Mouse (Mus musculus): Measurements from ENCODE around the gene Alk. TPM values are rescaled to one million over a fixed set of nuclear protein-coding genes. Genes with fewer than 3 reads are reported as not detected.

The Alk gene
- total RNA-seq, 4 experiments from 2014 or later = 0.05 to 0.09 TPM; not detected in 2

DNA sequence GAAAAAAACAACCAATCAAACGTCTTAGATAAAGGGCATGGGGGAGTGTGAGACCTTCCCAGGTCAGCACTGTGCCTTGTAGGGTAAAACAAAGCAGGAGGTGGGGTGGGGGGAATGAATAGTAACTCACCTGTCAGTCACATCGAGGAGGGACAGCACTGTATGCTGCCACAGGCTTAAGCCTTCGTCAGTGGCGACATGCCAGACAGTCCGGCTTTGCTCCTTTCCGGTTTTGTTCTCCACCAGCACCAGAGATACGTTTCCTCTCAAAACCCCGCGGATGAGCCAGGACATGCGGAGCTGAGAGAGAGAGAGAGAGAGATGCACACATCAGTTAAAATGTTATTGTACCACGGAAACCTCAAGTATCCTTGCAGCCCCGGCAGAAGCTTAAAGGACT is 637.1 kb downstream of the Alk start:
- no peak for DNase-seq

GRCm38 (mm10) chr17:71965733-71966606 is 638.5 kb downstream of the Alk start:
- peak; percentile 9 for DNase-seq

GRCm38 (mm10) chr17:71964610-71965009 is 639.8 kb downstream of the Alk start:
- no peak for DNase-seq

GRCm38 (mm10) chr17:71962746-71963145 is 641.7 kb downstream of the Alk start:
- no peak for DNase-seq

DNA sequence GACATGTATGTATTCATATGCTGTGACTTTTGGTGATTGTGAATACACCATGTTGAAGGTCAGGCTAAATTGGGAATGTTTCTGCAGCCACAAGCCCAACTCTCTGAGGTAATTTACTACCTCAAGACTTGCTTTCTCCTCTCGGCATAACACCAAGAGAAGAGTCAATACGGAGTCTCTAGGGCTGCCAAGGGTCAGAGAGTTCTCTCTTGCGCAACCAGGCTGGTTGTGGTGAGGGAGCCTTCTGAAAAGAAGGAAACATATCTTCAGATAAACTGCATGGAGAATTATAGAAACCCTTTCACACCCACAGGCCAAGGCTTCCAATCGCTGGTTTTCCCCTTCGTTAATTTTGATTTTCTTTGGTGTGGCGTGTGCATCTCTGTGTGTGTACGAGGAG is 649.4 kb downstream of the Alk start:
- DNase-seq = no peak

DNA sequence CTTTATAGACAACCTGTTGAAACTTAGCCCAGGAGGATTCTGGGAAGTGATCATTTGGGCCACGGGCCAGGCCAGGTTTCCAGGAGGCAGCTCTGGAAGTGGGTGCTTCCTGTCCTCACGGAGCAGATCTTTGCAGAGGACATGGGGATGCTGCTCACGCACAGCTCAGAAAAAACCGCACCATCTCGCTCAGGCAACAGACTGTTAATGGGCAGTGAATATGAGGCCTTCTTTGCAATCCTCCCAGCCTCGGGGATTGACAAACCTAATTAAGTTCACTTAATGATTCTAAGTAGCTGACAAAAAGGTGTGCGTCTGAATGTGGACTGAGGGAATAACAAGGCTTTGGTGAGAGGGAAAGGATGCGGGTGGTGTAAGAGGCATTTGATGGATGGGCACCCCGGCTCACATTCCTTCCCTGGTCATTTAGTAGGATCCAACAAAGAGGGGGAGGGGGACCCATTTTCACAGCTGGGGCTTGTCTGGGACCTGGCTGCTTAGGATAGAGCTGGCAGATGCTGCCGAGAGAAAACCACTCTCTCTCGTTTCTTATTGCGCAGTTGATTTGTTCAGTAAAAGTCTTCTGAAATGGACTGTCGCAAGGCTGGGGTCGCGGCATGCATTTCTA is 650.1 kb downstream of the Alk start:
- no peak for DNase-seq

GRCm38 (mm10) chr17:71950968-71951367 is 653.5 kb downstream of the Alk start:
- DNase-seq = no peak

DNA sequence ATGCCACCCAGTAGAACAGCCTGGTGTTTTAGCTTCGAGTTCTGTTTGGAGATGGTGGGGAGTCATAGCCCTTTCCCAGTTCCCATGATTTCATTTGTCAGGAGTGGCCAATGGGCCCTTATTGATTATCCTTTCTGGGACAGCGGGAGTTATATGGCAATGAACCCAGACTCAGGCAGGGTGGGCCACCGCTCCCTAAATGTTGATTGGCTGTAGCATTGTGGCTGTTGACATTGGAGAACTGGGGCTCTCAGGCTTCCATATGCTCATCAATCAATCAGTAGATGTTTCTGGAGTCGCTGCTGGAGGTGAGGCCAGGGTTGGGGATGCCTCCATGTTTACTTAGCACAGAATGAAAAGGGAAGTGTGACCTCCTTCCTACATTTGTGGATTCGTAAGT is 655.7 kb downstream of the Alk start:
- no peak for DNase-seq

DNA sequence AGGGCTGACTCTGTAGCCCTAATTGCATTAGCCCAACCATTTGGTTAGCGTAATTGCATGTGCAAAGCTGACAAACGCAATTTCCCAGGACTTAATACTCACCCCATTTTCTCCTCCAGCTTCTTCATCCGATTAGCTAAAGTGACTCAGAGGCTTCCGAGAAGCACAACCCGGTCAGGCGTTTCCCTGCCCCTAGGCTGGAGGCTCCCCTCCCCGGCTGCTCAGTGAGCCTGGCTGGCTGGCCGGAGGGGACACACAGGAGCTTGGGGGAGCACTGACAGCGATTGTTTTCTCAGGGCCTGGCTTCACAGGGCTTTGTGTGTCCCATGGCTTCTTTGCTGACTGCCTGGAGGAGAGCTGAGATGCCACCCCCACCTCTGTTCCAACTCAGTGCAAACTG is 657.0 kb downstream of the Alk start:
- DNase-seq = peak; percentile 14

GRCm38 (mm10) chr17:71944020-71944419 is 660.4 kb downstream of the Alk start:
- DNase-seq = no peak

- no peak for DNase-seq
These were observed 662.4 kb downstream of the Alk start for GRCm38 (mm10) chr17:71942052-71942451.

DNA sequence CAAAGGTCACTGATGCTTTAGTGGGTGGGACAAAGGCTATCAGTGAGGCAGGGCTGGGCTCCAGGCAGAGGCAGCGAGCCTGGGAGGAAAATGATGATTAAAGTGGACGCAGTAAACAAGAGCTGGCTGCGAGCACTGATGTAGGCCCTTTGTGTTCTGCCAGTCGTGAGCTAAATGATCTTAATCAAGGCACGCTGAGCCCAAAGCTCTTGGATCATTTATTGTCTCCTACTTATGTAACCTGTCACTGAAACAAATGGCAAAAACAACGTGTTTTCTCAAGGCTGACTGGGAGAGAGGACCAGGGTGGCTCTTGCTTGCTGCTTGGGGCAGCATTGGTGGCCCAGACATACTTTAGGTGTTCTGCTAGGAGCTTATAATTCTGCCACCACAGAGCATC is 663.0 kb downstream of the Alk start:
- DNase-seq = peak; percentile 9

- DNase-seq = no peak
These were observed 667.7 kb downstream of the Alk start for GRCm38 (mm10) chr17:71936681-71937080.

- DNase-seq = no peak
These were observed 668.6 kb downstream of the Alk start for GRCm38 (mm10) chr17:71935837-71936236.

DNA sequence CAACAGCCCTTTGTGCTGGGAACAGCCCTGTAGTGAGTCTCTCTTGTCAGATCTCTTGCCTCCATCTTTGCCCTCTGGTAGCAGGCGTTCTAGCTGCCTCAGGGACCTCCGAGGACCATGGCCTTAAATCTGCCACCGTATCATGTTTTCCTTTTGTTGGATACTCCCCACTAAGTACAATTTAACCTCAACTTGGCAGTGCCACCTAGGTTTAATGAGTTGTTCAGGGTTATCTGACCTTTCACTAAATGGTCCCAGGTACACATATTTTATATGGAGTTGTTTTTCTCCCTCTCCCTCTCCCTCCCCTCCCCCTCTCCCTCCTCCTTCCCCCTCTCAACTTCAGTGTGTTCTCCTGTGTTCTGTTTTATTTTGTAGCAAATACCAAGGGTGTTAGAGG is 669.1 kb downstream of the Alk start:
- DNase-seq = no peak

GRCm38 (mm10) chr17:71914941-71915340 is 689.5 kb downstream of the Alk start:
- no peak for DNase-seq

DNA sequence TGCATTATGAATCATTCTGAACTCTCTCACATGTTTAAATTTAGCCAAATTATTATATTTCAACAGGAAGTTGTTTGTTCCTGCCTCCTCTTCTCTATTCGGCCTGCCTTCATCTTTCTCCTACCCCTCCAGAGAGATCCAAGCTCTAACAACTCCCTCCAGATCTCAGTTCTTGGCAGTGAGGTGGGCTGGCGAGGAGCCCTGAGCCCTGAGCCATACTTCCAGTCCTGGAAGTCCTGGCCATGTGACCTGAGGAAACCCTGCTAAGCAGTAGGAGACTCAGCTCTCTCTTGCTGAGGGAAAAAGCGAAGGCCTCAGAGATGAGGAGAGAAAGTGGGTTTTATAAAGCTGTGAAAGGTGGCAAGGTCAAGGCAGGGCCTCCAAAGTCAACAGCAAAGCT is 689.9 kb downstream of the Alk start:
- no peak for DNase-seq

DNA sequence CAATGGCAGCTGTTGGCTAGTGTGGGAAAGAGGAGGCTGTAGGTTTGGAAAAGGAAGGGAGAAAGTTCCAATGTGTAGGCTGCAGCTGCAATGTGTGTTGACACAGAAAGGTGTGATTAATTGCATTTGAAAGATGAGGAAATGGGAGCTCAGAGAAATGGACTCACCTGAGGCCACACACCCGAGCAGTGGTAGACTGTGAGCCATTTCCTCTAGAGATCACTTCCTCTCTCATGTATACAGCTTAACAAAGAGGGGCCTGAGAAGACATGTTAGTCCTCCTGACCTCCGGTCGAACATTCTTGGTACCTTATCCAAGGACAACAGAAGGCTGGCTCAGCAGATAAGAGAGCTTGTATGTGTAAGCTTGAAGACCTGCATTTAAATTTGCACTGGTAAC is 691.2 kb downstream of the Alk start:
- no peak for DNase-seq

- no peak for DNase-seq
These were observed 695.3 kb downstream of the Alk start for GRCm38 (mm10) chr17:71909107-71909506.

DNA sequence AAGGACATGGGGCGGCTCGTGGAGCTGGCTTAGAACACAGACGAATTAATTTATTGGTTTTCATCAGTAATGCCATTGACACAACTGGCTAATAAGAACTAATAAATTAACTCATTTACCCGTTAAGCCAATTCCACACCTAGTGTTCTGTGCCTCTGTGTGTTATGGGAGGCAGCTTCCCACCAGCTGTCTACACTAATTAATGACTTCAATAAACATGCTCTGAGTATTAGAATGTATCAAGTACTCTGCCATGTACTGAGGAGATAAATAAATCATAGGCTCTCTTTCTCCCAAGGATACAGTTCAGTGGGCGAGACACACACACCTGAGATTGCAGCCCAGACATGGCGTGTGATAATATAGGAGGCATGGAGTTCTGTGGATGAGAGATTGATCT is 723.1 kb downstream of the Alk start:
- DNase-seq = no peak

DNA sequence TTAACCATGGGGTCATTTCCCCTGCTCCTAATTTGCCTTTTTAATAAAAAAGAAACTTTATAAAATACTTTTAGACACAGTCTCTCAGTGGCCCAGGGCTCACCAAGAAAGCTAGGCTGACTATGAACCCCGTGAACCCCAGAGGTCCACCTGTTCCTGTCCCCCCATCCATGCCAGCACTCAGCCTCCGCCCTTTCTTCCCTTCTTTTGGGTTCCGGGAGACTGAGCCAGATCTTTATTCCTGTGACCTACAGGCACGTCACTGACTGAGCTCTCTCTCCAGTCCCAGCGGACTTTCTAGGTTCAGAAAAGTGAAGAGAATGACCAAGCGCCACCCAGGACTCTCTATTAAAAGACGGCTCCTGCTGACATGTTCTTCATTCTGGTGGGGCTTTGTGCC is 728.9 kb downstream of the Alk start:
- no peak for DNase-seq

DNA sequence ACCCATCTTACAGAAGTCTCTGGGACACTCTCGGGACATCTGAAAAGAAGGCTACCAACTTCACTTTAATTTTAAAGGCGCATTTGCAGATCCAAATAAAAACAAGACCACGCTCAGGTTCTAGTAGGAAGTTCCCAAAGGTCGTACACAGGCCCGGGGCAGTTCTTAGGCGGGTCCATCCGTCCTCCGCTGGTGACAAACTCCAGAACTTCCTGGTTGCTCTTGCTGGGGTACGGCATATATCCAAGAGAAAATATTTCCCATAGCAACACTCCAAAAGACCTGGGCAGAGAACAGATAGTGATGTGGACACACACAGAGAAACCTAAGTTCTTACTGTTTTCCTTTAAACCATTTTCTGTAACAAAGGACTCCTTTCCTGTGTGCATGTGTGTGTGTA is 729.6 kb downstream of the Alk start:
- DNase-seq = no peak

GRCm38 (mm10) chr17:71874077-71874476 is 730.4 kb downstream of the Alk start:
- DNase-seq = peak; percentile 11

DNA sequence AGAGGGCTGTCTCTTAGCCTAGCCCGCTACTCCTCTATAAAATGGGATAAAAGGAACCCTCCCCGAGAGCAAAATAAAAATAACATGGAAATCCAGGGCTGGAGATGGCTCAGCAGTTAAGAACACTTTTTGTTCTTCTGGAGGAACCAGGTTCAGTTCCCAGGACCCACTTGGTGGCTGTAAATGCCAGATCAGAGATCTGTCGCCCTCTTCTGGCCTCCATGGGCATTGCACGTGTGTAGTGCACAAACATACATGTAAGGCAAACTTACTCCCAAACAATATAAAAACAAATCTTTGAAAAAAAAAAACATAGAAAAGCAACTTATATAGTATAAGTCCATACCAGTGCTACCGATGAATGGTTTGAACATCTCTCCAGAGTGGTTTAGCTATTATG is 731.5 kb downstream of the Alk start:
- no peak for DNase-seq

Measured in adrenal gland, adult 8-10 months (tissue).